Mouse (Mus musculus): ENCODE measurements around the gene Lingo1. TPM values are rescaled to one million over a fixed set of nuclear protein-coding genes. Genes with fewer than 3 reads are reported as not detected.

Gene Lingo1
- polyA plus RNA-seq, 1 experiment from 2014 or later: 1.9 TPM

DNA sequence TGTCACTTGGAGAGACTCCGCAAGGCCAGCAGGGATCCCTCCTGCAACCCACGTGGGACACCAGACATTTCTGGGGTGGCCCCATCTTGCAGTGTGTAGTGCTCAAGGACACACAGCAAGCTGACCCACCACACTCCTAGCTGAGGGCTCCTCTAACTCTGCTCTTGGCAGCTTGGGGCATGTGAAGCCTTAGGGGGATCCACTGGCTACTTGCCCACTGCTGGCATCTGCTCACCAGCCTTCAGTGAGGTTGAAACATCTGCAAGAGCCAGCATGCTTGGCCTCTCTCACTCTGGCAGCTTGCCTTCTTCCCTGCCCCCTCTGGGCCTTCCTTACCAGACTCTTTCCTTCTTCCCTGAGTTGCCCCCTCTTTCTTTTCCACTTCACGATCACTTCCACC is 94.9 kb downstream of the Lingo1 start:
- H3K27ac ChIP-seq (replicated peaks in 1 of 2; ENCODE audit: control insufficient read depth in 1 of 2, insufficient read depth in 1 of 2, low read depth in 2 of 2, low read length in 2 of 2): no peak overlapping the region
- no peaks in the 10 kb centered on the region for H3K4me1 ChIP-seq (ENCODE audit: control insufficient read depth in 2 of 2, insufficient read depth in 2 of 2, low read length in 2 of 2)
- no peak overlapping the region for H3K4me3 ChIP-seq (ENCODE audit: control insufficient read depth in 1 of 2, insufficient read depth in 1 of 2, low read depth in 1 of 2, low read length in 2 of 2)
- H3K9ac ChIP-seq (ENCODE audit: low read length): no peak overlapping the region
- H3K27me3 ChIP-seq (ENCODE audit: control insufficient read depth, insufficient read depth, low read length): no peaks in the 10 kb centered on the region
- no peak overlapping the region for H3K4me2 ChIP-seq (ENCODE audit: low read length)
- 64% methylated on average over 3 of the region's 3 CpGs for WGBS
- no peaks in the 10 kb centered on the region for H3K36me3 ChIP-seq (ENCODE audit: control insufficient read depth, insufficient read depth, low read length)
- ATAC-seq (ENCODE audit: insufficient number of reproducible peaks, insufficient read depth, low FRiP score, low read depth): no peak
- H3K9me3 ChIP-seq (ENCODE audit: control insufficient read depth, low read length): no peaks in the 10 kb centered on the region

DNA sequence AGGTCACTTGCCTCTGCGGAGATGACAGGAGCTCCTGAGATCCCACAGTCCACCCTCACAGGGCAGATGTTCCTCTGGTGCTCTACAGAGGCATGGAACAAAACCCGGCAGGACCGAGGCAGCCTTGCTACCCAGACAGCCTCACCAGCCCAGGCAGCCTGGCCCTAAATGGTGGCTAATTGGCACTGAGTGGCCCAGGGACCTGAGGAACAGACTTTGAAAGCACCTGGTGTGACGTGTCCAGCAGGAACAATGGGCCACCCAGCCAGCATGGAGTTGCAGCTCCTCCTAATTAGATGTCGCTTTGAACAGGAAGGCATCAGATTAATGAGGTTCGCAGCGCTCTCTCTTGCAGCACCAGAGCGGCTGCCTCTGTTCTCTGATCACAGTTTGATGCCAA is 95.4 kb downstream of the Lingo1 start:
- H3K4me2 ChIP-seq (ENCODE audit: low read length): no peak overlapping the region
- no peak for ATAC-seq (ENCODE audit: insufficient number of reproducible peaks, insufficient read depth, low FRiP score, low read depth)
- H3K27me3 ChIP-seq (ENCODE audit: control insufficient read depth, insufficient read depth, low read length): no peaks in the 10 kb centered on the region
- 64% methylated on average over 8 of the region's 8 CpGs for WGBS
- no peak overlapping the region for H3K9ac ChIP-seq (ENCODE audit: low read length)
- H3K4me3 ChIP-seq (ENCODE audit: control insufficient read depth in 1 of 2, insufficient read depth in 1 of 2, low read depth in 1 of 2, low read length in 2 of 2): no peak overlapping the region
- no peaks in the 10 kb centered on the region for H3K36me3 ChIP-seq (ENCODE audit: control insufficient read depth, insufficient read depth, low read length)
- no peaks in the 10 kb centered on the region for H3K4me1 ChIP-seq (ENCODE audit: control insufficient read depth in 2 of 2, insufficient read depth in 2 of 2, low read length in 2 of 2)
- no peaks in the 10 kb centered on the region for H3K9me3 ChIP-seq (ENCODE audit: control insufficient read depth, low read length)
- H3K27ac ChIP-seq (replicated peaks in 1 of 2; ENCODE audit: control insufficient read depth in 1 of 2, insufficient read depth in 1 of 2, low read depth in 2 of 2, low read length in 2 of 2): no peak overlapping the region

DNA sequence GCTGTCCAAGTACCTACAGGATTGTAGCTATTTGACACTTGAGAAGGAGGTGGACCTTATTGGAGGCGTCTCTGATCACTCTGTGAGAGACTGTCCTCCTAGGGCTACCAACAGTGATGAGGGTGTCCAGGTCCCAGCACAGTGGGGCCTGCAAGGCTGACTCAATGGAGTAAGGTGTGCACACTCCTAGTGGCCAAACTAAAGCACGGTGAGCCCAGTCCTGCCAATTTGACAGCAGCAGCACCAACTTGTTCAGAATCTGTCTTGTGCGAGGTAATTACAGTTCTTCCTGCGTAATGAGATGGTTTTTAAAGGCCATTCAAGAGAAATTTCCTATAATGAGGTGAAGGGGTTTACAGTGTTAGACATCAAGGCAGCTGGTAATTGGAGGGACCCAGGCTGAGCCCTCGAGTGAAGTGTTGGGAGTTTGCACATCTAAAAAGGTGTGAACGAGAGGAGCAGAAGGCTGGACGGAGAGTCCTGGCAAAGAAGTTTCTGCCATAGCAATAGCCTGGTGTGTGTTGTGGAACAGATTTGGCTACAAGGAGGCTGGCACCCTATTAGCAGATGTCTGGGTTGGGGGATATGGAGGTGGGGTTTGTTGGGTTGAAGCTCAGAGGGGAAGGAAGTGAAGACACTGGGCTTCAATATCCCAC is 97.4 kb downstream of the Lingo1 start:
- H3K9me3 ChIP-seq (ENCODE audit: control insufficient read depth, low read length): no peaks in the 10 kb centered on the region
- no peaks in the 10 kb centered on the region for H3K36me3 ChIP-seq (ENCODE audit: control insufficient read depth, insufficient read depth, low read length)
- ATAC-seq (ENCODE audit: insufficient number of reproducible peaks, insufficient read depth, low FRiP score, low read depth): no peak
- H3K27me3 ChIP-seq (ENCODE audit: control insufficient read depth, insufficient read depth, low read length): no peaks in the 10 kb centered on the region
- no peak overlapping the region for H3K9ac ChIP-seq (ENCODE audit: low read length)
- H3K27ac ChIP-seq (replicated peaks in 1 of 2; ENCODE audit: control insufficient read depth in 1 of 2, insufficient read depth in 1 of 2, low read depth in 2 of 2, low read length in 2 of 2): no peak overlapping the region
- H3K4me2 ChIP-seq (ENCODE audit: low read length): no peak overlapping the region
- no peaks in the 10 kb centered on the region for H3K4me1 ChIP-seq (ENCODE audit: control insufficient read depth in 2 of 2, insufficient read depth in 2 of 2, low read length in 2 of 2)
- H3K4me3 ChIP-seq (ENCODE audit: control insufficient read depth in 1 of 2, insufficient read depth in 1 of 2, low read depth in 1 of 2, low read length in 2 of 2): no peak overlapping the region
- 63% methylated on average over 7 of the region's 7 CpGs for WGBS

DNA sequence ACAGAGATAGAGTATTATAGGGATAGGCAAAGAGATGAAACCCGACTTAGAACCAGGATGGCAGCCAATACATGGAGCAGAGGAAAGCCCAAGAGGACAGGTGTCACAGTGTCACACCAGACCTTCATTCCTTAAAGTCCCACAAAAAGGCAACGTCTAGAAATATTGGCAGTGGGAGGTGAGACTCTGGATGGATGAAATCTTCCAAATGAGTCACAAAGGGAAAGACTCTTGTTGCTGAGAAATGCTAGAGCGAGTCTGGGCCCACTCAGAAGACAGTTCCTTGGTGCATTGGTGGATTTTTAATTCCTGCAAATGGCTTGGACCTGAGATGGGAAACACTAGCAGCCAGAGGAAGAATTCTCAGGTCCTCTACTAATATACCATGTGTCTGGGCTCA is 102.2 kb downstream of the Lingo1 start:
- WGBS: 76% methylated on average over 3 of the region's 3 CpGs
- no peak overlapping the region for H3K27ac ChIP-seq (replicated peaks in 1 of 2; ENCODE audit: control insufficient read depth in 1 of 2, insufficient read depth in 1 of 2, low read depth in 2 of 2, low read length in 2 of 2)

DNA sequence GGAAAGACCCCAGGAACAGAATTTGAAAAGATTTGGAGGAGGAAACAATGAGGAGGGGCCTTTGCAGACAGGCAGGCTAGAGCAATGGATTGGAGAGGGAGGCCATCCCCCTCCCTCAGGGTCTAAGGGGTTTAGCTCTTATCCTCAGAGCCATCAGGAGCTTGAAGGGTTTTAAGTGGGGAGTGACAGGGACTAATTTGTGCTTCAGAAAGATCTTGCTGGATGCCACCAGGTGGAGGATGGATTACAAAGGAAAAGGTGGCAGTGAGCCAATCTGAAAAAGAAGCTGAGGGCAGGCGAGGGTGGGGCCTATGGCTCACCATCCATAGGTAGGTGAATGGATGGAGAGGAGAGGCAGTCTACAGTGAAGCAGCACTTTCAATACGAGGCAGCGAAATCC is 105.0 kb downstream of the Lingo1 start:
- WGBS: 65% methylated on average over 3 of the region's 3 CpGs
- no peak for ATAC-seq (ENCODE audit: insufficient number of reproducible peaks, insufficient read depth, low FRiP score, low read depth)
- H3K27ac ChIP-seq (replicated peaks in 1 of 2; ENCODE audit: control insufficient read depth in 1 of 2, insufficient read depth in 1 of 2, low read depth in 2 of 2, low read length in 2 of 2): no peak overlapping the region
- no peak overlapping the region for H3K4me2 ChIP-seq (ENCODE audit: low read length)
- no peak overlapping the region for H3K9ac ChIP-seq (ENCODE audit: low read length)
- no peaks in the 10 kb centered on the region for H3K36me3 ChIP-seq (ENCODE audit: control insufficient read depth, insufficient read depth, low read length)
- H3K27me3 ChIP-seq (ENCODE audit: control insufficient read depth, insufficient read depth, low read length): no peaks in the 10 kb centered on the region
- H3K4me3 ChIP-seq (ENCODE audit: control insufficient read depth in 1 of 2, insufficient read depth in 1 of 2, low read depth in 1 of 2, low read length in 2 of 2): no peak overlapping the region
- H3K4me1 ChIP-seq (ENCODE audit: control insufficient read depth in 2 of 2, insufficient read depth in 2 of 2, low read length in 2 of 2): peaks cover 11 to 14% of the 10 kb centered on the region in 2 experiments
- H3K9me3 ChIP-seq (ENCODE audit: control insufficient read depth, low read length): no peaks in the 10 kb centered on the region

More for the DNA sequence above, 102.2 kb downstream of the Lingo1 start:
- H3K4me2 ChIP-seq (ENCODE audit: low read length): no peak overlapping the region
- no peaks in the 10 kb centered on the region for H3K27me3 ChIP-seq (ENCODE audit: control insufficient read depth, insufficient read depth, low read length)
- 0 out of 4 replicates have a peak, but pooled peaks cover 0 to 2% of the 10 kb centered on the region in 2 experiments for H3K4me1 ChIP-seq (ENCODE audit: control insufficient read depth in 2 of 2, insufficient read depth in 2 of 2, low read length in 2 of 2)
- ATAC-seq (ENCODE audit: insufficient number of reproducible peaks, insufficient read depth, low FRiP score, low read depth): no peak
- H3K9me3 ChIP-seq (ENCODE audit: control insufficient read depth, low read length): no peaks in the 10 kb centered on the region
- no peak overlapping the region for H3K4me3 ChIP-seq (ENCODE audit: control insufficient read depth in 1 of 2, insufficient read depth in 1 of 2, low read depth in 1 of 2, low read length in 2 of 2)
- H3K9ac ChIP-seq (ENCODE audit: low read length): no peak overlapping the region
- H3K36me3 ChIP-seq (ENCODE audit: control insufficient read depth, insufficient read depth, low read length): no peaks in the 10 kb centered on the region

DNA sequence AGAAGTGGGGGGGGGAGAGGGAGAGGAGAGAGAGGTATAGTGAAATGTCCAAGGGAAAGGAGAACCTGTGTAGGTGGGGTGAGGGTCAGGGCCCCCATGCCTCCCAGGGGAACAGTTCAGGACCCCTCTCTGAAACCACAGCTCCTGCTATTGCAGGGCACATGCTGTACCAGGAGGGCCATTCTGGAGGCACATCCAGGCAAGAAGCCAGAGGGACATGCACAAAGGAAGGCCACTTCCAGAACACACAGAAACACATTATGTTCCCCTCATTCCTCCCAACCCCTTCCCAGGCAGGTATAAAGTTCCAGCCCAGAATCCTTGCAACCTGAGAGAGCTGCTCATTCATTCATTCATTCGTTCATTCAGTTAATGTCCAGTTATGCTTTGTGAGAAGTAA is 105.6 kb downstream of the Lingo1 start:
- H3K9ac ChIP-seq (ENCODE audit: low read length): no peak overlapping the region
- H3K4me1 ChIP-seq (ENCODE audit: control insufficient read depth in 2 of 2, insufficient read depth in 2 of 2, low read length in 2 of 2): peaks cover 14% of the 10 kb centered on the region in 2 experiments
- no peaks in the 10 kb centered on the region for H3K36me3 ChIP-seq (ENCODE audit: control insufficient read depth, insufficient read depth, low read length)
- H3K4me3 ChIP-seq (ENCODE audit: control insufficient read depth in 1 of 2, insufficient read depth in 1 of 2, low read depth in 1 of 2, low read length in 2 of 2): no peak overlapping the region
- no peaks in the 10 kb centered on the region for H3K9me3 ChIP-seq (ENCODE audit: control insufficient read depth, low read length)
- no peaks in the 10 kb centered on the region for H3K27me3 ChIP-seq (ENCODE audit: control insufficient read depth, insufficient read depth, low read length)
- WGBS: 48% methylated on average over 1 of the region's 1 CpGs
- no peak for ATAC-seq (ENCODE audit: insufficient number of reproducible peaks, insufficient read depth, low FRiP score, low read depth)
- no peak overlapping the region for H3K27ac ChIP-seq (replicated peaks in 1 of 2; ENCODE audit: control insufficient read depth in 1 of 2, insufficient read depth in 1 of 2, low read depth in 2 of 2, low read length in 2 of 2)
- no peak overlapping the region for H3K4me2 ChIP-seq (ENCODE audit: low read length)

DNA sequence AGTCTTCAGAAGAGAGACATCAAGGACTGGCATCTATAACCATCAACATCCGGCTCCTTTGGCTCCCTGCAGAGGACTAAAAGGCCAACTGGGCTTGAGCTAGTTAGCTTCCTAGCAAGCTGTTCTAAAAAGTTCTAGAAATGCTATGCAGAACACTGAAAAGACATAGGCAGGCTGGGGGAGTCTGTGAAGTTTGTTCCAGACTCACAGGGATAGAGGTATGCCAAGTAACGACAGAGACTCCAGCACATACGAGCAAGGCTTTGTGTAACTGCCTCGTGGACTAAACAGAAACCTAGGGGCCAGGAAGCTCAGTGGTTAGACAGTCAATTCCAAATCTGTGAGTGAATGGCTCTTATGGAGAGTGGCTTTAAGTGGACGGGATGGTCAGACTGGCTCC is 108.8 kb downstream of the Lingo1 start:
- 79% methylated on average over 5 of the region's 5 CpGs for WGBS
- Histone ChIP-seq H3K9ac (ENCODE audit: low read length) (no peak overlapping the region), H3K4me1 (ENCODE audit: control insufficient read depth in 2 of 2, insufficient read depth in 2 of 2, low read length in 2 of 2) (peaks cover 14 to 16% of the 10 kb centered on the region in 2 experiments), H3K36me3 (ENCODE audit: control insufficient read depth, insufficient read depth, low read length) (no peaks in the 10 kb centered on the region), H3K4me3 (ENCODE audit: control insufficient read depth in 1 of 2, insufficient read depth in 1 of 2, low read depth in 1 of 2, low read length in 2 of 2) (no peak overlapping the region), H3K27ac (replicated peaks in 1 of 2; ENCODE audit: control insufficient read depth in 1 of 2, insufficient read depth in 1 of 2, low read depth in 2 of 2, low read length in 2 of 2) (peak overlapping the region in 1 of 2 experiments; percentile 40; a peak in 1 of 4 replicates), H3K4me2 (ENCODE audit: low read length) (no peak overlapping the region), H3K27me3 (ENCODE audit: control insufficient read depth, insufficient read depth, low read length) (no peaks in the 10 kb centered on the region), H3K9me3 (ENCODE audit: control insufficient read depth, low read length) (no peaks in the 10 kb centered on the region)
- no peak for ATAC-seq (ENCODE audit: insufficient number of reproducible peaks, insufficient read depth, low FRiP score, low read depth)

DNA sequence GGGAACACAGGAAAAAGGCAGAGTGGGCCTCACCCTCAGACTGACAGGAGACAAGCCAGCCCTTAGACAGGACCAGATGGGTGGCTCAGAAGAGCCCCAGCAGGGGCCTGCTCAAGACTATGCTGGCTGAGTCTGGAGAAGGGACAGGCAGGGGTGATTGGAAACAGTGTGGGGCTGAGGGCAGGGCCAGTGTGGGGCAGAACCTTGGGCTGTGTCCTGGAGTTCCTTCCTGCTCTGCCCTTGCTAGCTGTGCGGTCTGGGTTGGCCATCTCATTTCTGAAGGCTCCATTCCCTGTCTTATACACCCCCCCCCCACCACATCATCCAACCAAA is 109.2 kb downstream of the Lingo1 start:
- Histone ChIP-seq H3K4me3 (ENCODE audit: control insufficient read depth in 1 of 2, insufficient read depth in 1 of 2, low read depth in 1 of 2, low read length in 2 of 2) (no peak overlapping the region), H3K4me2 (ENCODE audit: low read length) (no peak overlapping the region), H3K4me1 (ENCODE audit: control insufficient read depth in 2 of 2, insufficient read depth in 2 of 2, low read length in 2 of 2) (peaks cover 14 to 16% of the 10 kb centered on the region in 2 experiments), H3K27ac (replicated peaks in 1 of 2; ENCODE audit: control insufficient read depth in 1 of 2, insufficient read depth in 1 of 2, low read depth in 2 of 2, low read length in 2 of 2) (peak overlapping the region; percentile 33 to 40; a peak in 2 of 4 replicates), H3K36me3 (ENCODE audit: control insufficient read depth, insufficient read depth, low read length) (no peaks in the 10 kb centered on the region), H3K9ac (ENCODE audit: low read length) (peak overlapping the region; percentile 9; the same call in 1 of the 2 replicates), H3K27me3 (ENCODE audit: control insufficient read depth, insufficient read depth, low read length) (no peaks in the 10 kb centered on the region), H3K9me3 (ENCODE audit: control insufficient read depth, low read length) (no peaks in the 10 kb centered on the region)
- no peak for ATAC-seq (ENCODE audit: insufficient number of reproducible peaks, insufficient read depth, low FRiP score, low read depth)
- WGBS: 50% methylated on average over 1 of the region's 1 CpGs
